Mouse (Mus musculus) hindbrain, embryonic 11.5 days (tissue): ENCODE data around the gene Sbno2. TPM values are rescaled to one million over a fixed set of nuclear protein-coding genes. Genes with fewer than 3 reads are reported as not detected.

ENCODE experiments used
- ATAC-seq: fragments of 200-750 bp; cut with Nextera tagmentation; 2 replicates; pipeline ENCODE4 v1.8.0; 2017; ENCODE audit warnings: mild to moderate bottlenecking, moderate TSS enrichment, moderate library complexity; ENCODE audit not compliant: low FRiP score
- DNase-seq: peaks from one replicate; pipeline ENCODE4 v3.0.0-alpha.2; 2015; ENCODE audit warnings: low spot score
- H3K27ac ChIP-seq: fragments of 300-500 bp; sonication (generic); 2 replicates; pipeline ENCODE4 v1.5.1; 2014; ENCODE audit warnings: mild to moderate bottlenecking, low read depth, low read length
- H3K27me3 ChIP-seq: fragments of 300-500 bp; sonication (generic); 2 replicates; pipeline ENCODE4 v1.6.1; 2014; ENCODE audit warnings: mild to moderate bottlenecking, low read length, moderate library complexity, mixed read lengths; ENCODE audit not compliant: control insufficient read depth, insufficient read depth
- H3K36me3 ChIP-seq: fragments of 300-500 bp; sonication (generic); 2 replicates; pipeline ENCODE4 v1.6.1; 2014; ENCODE audit warnings: mild to moderate bottlenecking, low read length, moderate library complexity, mixed read lengths; ENCODE audit not compliant: control insufficient read depth, insufficient read depth
- H3K4me1 ChIP-seq: fragments of 300-500 bp; sonication (generic); replicated peaks from 2 replicates; pipeline ENCODE4 v1.6.1; 2014; ENCODE audit warnings: low read length, mixed read lengths; ENCODE audit not compliant: control insufficient read depth, insufficient read depth
- H3K4me2 ChIP-seq: fragments of 300-500 bp; sonication (generic); replicated peaks from 2 replicates; pipeline ENCODE4 v1.6.1; 2014; ENCODE audit warnings: mild to moderate bottlenecking, low read depth, low read length
- H3K4me3 ChIP-seq: fragments of 300-500 bp; sonication (generic); 2 replicates; pipeline ENCODE4 v1.5.1; 2014; ENCODE audit warnings: low read depth, low read length
- H3K9ac ChIP-seq: fragments of 300-500 bp; sonication (generic); 2 replicates; pipeline ENCODE4 v1.6.1; 2014; ENCODE audit warnings: low read depth, low read length
- H3K9me3 ChIP-seq: fragments of 300-500 bp; sonication (generic); 2 replicates; pipeline ENCODE4 v1.6.1; 2016; ENCODE audit warnings: low read length; ENCODE audit not compliant: control insufficient read depth
- WGBS: fragments of 180-500 bp; shearing (Covaris S2); extraction: QIAGEN DNeasy Blood & Tissue Kit; methylation state at CpG from one replicate; pipeline ENCODE4 v1.1.7; 2014; 5-methylcytosine and 5-hydroxymethylcytosine counted together
- polyA plus RNA-seq: library from polyadenylated mRNA; unstranded; fragments of >200 nt; fragmentation: Nextera tagmentation; extraction: Ambion mirVana; gene quantifications from 2 replicates; pipeline ENCODE4 v1.2.1, GENCODE M21; 2014

Sbno2 gene
- polyA plus RNA-seq, 1 experiment from 2014 or later: 9.5 TPM

DNA sequence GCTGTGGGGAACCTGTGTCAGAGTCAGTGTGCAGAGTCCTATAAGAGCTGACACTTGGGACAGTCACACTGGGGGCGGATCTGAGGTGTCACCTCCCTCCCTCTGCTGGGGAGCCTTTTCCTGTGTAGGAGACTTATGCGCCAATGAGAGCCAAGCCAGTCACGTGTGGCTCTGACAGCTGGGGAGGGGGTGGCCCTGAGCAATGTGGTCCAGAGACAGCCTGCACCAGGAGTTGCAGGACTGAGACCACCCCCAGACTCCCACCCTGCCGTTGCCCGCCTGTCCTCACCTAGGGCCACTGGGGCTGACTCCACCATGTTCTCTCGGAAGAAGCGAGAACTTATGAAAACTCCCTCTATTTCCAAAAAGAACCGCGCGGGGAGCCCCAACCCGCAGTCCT is 88.9 kb downstream of the Sbno2 start, which contains the start of gene Arhgap45:
Gene Arhgap45 (plus strand): TSS at position 143 of the 400 bp plus-strand sequence.
- Histone ChIP-seq H3K36me3 (no peaks in the 10 kb centered on the region), H3K9ac (no peak within 1 kb of the TSS), H3K4me1 (peaks cover 10% of the 10 kb centered on the region; the same call in 1 of the 2 replicates), H3K9me3 (no peaks in the 10 kb centered on the region), H3K27ac (no peak within 1 kb of the TSS), H3K27me3 (peaks cover 47% of the 10 kb centered on the region), H3K4me2 (no peak within 1 kb of the TSS), H3K4me3 (no peak within 1 kb of the TSS)
- DNase-seq (no peak), ATAC-seq (no peak)
- 65% methylated on average over 11 of the region's 11 CpGs for WGBS

- Histone ChIP-seq H3K9me3 (peaks cover 3% of the 10 kb centered on the region; the same call in 1 of the 2 replicates), H3K4me2 (no peak overlapping the region), H3K4me3 (no peak overlapping the region), H3K9ac (no peak overlapping the region), H3K36me3 (no peaks in the 10 kb centered on the region), H3K4me1 (peaks cover 10% of the 10 kb centered on the region; the same call in 1 of the 2 replicates), H3K27me3 (peaks cover 46% of the 10 kb centered on the region), H3K27ac (no peak overlapping the region)
- no peak for ATAC-seq
- 83% methylated on average over 10 of the region's 10 CpGs for WGBS
- DNase-seq: no peak
Observed at GRCm38 (mm10) chr10:80015583-80015982, 89.8 kb downstream of the Sbno2 start.

DNA sequence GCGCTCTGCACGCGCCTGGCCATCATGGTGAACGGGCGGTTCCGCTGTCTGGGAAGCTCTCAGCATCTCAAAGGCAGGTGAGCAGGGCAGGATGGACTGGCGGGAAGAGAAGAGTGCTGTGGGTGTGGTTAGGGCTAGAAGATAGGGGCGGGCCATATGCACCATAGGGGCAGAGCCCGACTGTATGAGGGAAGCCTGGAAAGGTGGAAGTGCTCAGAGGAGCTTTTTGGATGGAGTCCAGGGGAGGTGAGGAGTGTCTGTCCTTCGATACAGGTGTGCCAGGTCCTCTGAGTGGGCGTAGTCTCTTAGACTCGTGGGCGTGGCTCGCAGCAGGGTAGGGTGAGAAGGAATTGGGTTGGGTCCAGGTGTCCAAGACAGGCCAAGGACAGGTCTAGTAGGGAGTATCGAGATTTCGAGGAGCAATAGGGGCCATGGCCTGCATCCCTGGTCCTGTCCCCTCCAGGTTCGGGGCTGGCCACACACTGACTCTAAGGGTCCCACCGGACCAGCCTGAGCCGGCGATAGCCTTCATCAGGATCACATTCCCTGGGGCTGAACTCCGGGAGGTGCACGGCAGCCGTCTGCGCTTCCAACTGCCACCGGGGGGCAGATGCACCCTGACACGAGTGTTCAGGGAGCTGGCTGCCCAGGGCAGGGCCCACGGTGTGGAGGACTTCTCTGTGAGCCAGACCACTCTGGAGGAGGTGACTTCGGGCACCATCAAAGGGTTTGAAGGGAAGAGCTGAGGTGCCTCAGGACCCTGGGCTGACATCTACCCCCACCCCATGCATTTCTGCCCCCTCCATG is 90.7 kb downstream of the Sbno2 start:
- WGBS: 20% methylated on average over 28 of the region's 28 CpGs
- peaks cover 45% of the 10 kb centered on the region for H3K27me3 ChIP-seq
- no peak for ATAC-seq
- no peak for DNase-seq
- H3K4me1 ChIP-seq: peaks cover 9% of the 10 kb centered on the region; the same call in 1 of the 2 replicates
- peaks cover 3% of the 10 kb centered on the region; the same call in 1 of the 2 replicates for H3K9me3 ChIP-seq
- H3K4me3 ChIP-seq: no peak overlapping the region
- H3K4me2 ChIP-seq: no peak overlapping the region
- no peak overlapping the region for H3K9ac ChIP-seq
- H3K36me3 ChIP-seq: no peaks in the 10 kb centered on the region
- H3K27ac ChIP-seq: no peak overlapping the region

DNA sequence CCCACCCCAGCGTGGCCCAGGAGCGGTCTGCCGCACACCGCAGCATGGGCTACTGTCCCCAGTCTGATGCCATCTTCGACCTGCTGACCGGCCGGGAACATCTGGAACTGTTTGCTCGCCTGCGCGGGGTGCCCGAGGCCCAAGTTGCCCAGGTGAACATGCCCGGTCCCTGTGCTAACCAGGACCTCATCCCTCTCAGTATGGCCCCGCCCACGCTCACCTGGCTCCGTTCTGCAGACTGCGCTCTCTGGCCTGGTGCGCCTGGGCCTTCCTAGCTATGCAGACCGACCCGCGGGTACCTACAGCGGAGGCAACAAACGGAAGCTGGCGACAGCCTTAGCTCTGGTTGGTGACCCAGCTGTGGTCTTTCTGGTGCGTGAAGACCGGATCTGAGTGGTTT is 91.8 kb downstream of the Sbno2 start:
- H3K9me3 ChIP-seq: peaks cover 3% of the 10 kb centered on the region; the same call in 1 of the 2 replicates
- no peak overlapping the region for H3K9ac ChIP-seq
- ATAC-seq (no peak), DNase-seq (no peak)
- no peak overlapping the region for H3K4me2 ChIP-seq
- WGBS: 24% methylated on average over 25 of the region's 25 CpGs
- H3K27me3 ChIP-seq: peaks cover 37% of the 10 kb centered on the region
- no peak overlapping the region for H3K27ac ChIP-seq
- no peaks in the 10 kb centered on the region for H3K36me3 ChIP-seq
- no peak overlapping the region for H3K4me3 ChIP-seq
- no peaks in the 10 kb centered on the region; the same call in 1 of the 2 replicates for H3K4me1 ChIP-seq

GRCm38 (mm10) chr10:80011740-80012139 is 93.6 kb downstream of the Sbno2 start:
- H3K4me2 ChIP-seq: no peak overlapping the region
- no peak overlapping the region for H3K4me3 ChIP-seq
- DNase-seq (no peak), ATAC-seq (no peak)
- no peak overlapping the region for H3K27ac ChIP-seq
- no peak overlapping the region for H3K9ac ChIP-seq
- 0 out of 2 replicates have a peak, but pooled peaks cover 3% of the 10 kb centered on the region for H3K36me3 ChIP-seq
- H3K9me3 ChIP-seq: peaks cover 3% of the 10 kb centered on the region; the same call in 1 of the 2 replicates
- H3K27me3 ChIP-seq: peaks cover 37% of the 10 kb centered on the region
- 87% methylated on average over 6 of the region's 6 CpGs for WGBS
- H3K4me1 ChIP-seq: no peaks in the 10 kb centered on the region

Other genes with a start within 250 kb of the Sbno2 start
- 9.4 and 10.5 TPM in 2 replicates for gene Prtn3, start 231.1 kb downstream of the Sbno2 start, polyA plus RNA-seq
- 129 and 150 TPM in 2 replicates for gene Plppr3, start 230.9 kb downstream of the Sbno2 start, polyA plus RNA-seq
- 0.67 TPM in 1 of 2 replicates, not detected in the other for gene Elane, start 219.3 kb downstream of the Sbno2 start, polyA plus RNA-seq
- gene Cfd, start 214.7 kb downstream of the Sbno2 start, polyA plus RNA-seq: not detected in 2 replicates
- 33.7 and 41.8 TPM in 2 replicates for gene Med16, start 196.6 kb downstream of the Sbno2 start, polyA plus RNA-seq
- 23.6 and 25.3 TPM in 2 replicates for gene Gm26602, start 194.7 kb downstream of the Sbno2 start, polyA plus RNA-seq
- gene Kiss1r, start 188.6 kb downstream of the Sbno2 start, polyA plus RNA-seq: 0.26 and 0.36 TPM in 2 replicates
- gene R3hdm4, start 184.4 kb downstream of the Sbno2 start, polyA plus RNA-seq: 131 and 139 TPM in 2 replicates
- gene Arid3a, start 178.5 kb downstream of the Sbno2 start, polyA plus RNA-seq: 4.9 and 9.0 TPM in 2 replicates
- 94.7 and 102 TPM in 2 replicates for gene Wdr18, start 145.4 kb downstream of the Sbno2 start, polyA plus RNA-seq
- gene Grin3b, start 134.9 kb downstream of the Sbno2 start, polyA plus RNA-seq: 0.29 and 0.49 TPM in 2 replicates
- gene Tmem259, start 121.2 kb downstream of the Sbno2 start, polyA plus RNA-seq: 14.6 and 16.1 TPM in 2 replicates
- gene Cnn2, start 117.0 kb downstream of the Sbno2 start, polyA plus RNA-seq: 180 and 221 TPM in 2 replicates
- gene Abca7, start 109.1 kb downstream of the Sbno2 start, polyA plus RNA-seq: 2.6 TPM in 2 replicates
- gene Arhgap45, start 88.9 kb downstream of the Sbno2 start, polyA plus RNA-seq: 4.1 and 4.3 TPM in 2 replicates
- 215 and 222 TPM in 2 replicates for gene Polr2e, start 65.8 kb downstream of the Sbno2 start, polyA plus RNA-seq
- gene Gpx4, start 58.4 kb downstream of the Sbno2 start, polyA plus RNA-seq: 543 and 552 TPM in 2 replicates
- 21.3 and 26.8 TPM in 2 replicates for gene Stk11, start 10.2 kb upstream of the Sbno2 start, polyA plus RNA-seq
- gene Atp5d, start 33.1 kb upstream of the Sbno2 start, polyA plus RNA-seq: 364 and 371 TPM in 2 replicates
- gene Cbarp, start 35.3 kb upstream of the Sbno2 start, polyA plus RNA-seq: 15.1 and 16.7 TPM in 2 replicates
- 66.7 and 67.1 TPM in 2 replicates for gene Midn, start 42.7 kb upstream of the Sbno2 start, polyA plus RNA-seq
- 83.4 and 90.4 TPM in 2 replicates for gene Cirbp, start 60.4 kb upstream of the Sbno2 start, polyA plus RNA-seq
- gene 1600002K03Rik, start 67.4 kb upstream of the Sbno2 start, polyA plus RNA-seq: 7.6 and 9.4 TPM in 2 replicates
- gene Efna2, start 73.9 kb upstream of the Sbno2 start, polyA plus RNA-seq: 24.8 and 34.2 TPM in 2 replicates
- gene Mum1, start 120.9 kb upstream of the Sbno2 start, polyA plus RNA-seq: 49.4 and 57.3 TPM in 2 replicates
- gene Ndufs7, start 143.6 kb upstream of the Sbno2 start, polyA plus RNA-seq: 242 and 245 TPM in 2 replicates
- gene Gamt, start 155.4 kb upstream of the Sbno2 start, polyA plus RNA-seq: 30.3 and 30.4 TPM in 2 replicates
- 46.8 and 47.3 TPM in 2 replicates for gene Dazap1, start 155.9 kb upstream of the Sbno2 start, polyA plus RNA-seq
- 798 TPM in 2 replicates for gene Rps15, start 186.9 kb upstream of the Sbno2 start, polyA plus RNA-seq
- gene Apc2, start 190.4 kb upstream of the Sbno2 start, polyA plus RNA-seq: 74.4 and 101 TPM in 2 replicates
- gene 2310011J03Rik, start 215.0 kb upstream of the Sbno2 start, polyA plus RNA-seq: 32.9 and 34.9 TPM in 2 replicates
- 1.1 and 1.8 TPM in 2 replicates for gene Pcsk4, start 223.9 kb upstream of the Sbno2 start, polyA plus RNA-seq
- gene Reep6, start 224.4 kb upstream of the Sbno2 start, polyA plus RNA-seq: 3.7 and 3.8 TPM in 2 replicates
- 0.54 and 0.70 TPM in 2 replicates for gene Adamtsl5, start 242.8 kb upstream of the Sbno2 start, polyA plus RNA-seq